Mouse (Mus musculus) forebrain, embryonic 12.5 days (tissue): ENCODE data around the gene Insl6. TPM values are rescaled to one million over a fixed set of nuclear protein-coding genes. Genes with fewer than 3 reads are reported as not detected.

Experiments
- ATAC-seq: fragments of 200-750 bp; cut with Nextera tagmentation; 2 replicates; pipeline ENCODE4 v1.8.0; 2017; ENCODE audit warnings: moderate TSS enrichment; ENCODE audit not compliant: low FRiP score
- H3K27ac ChIP-seq: fragments of 300-500 bp; sonication (generic); 2 replicates; pipeline ENCODE4 v1.5.1; 2016; ENCODE audit warnings: mild to moderate bottlenecking
- H3K27me3 ChIP-seq: fragments of 300-500 bp; sonication (generic); 2 replicates; pipeline ENCODE4 v1.6.1; 2016; ENCODE audit warnings: mild to moderate bottlenecking
- H3K36me3 ChIP-seq: fragments of 300-500 bp; sonication (generic); replicated peaks from 2 replicates; pipeline ENCODE4 v1.6.1; 2016; ENCODE audit warnings: mild to moderate bottlenecking
- H3K4me1 ChIP-seq: fragments of 300-500 bp; sonication (generic); 2 replicates; pipeline ENCODE4 v1.6.1; 2016
- H3K4me2 ChIP-seq: fragments of 300-500 bp; sonication (generic); 2 replicates; pipeline ENCODE4 v1.6.1; 2016; ENCODE audit warnings: mild to moderate bottlenecking, moderate library complexity
- H3K4me3 ChIP-seq: fragments of 300-500 bp; sonication (generic); replicated peaks from 2 replicates; pipeline ENCODE4 v1.5.1; 2016; ENCODE audit warnings: mild to moderate bottlenecking
- H3K9ac ChIP-seq: fragments of 300-500 bp; sonication (generic); 2 replicates; pipeline ENCODE4 v1.6.1; 2016; ENCODE audit warnings: mild to moderate bottlenecking
- H3K9me3 ChIP-seq: fragments of 300-500 bp; sonication (generic); 2 replicates; pipeline ENCODE4 v1.6.1; 2016
- WGBS: fragments of 180-500 bp; shearing (Covaris S2); methylation state at CpG from one replicate; pipeline ENCODE4 v1.1.7; 2016; 5-methylcytosine and 5-hydroxymethylcytosine counted together
- polyA plus RNA-seq: library from polyadenylated mRNA; unstranded; fragments of >200 nt; fragmentation: Nextera tagmentation; extraction: Ambion mirVana; gene quantifications from 2 replicates; pipeline ENCODE4 v1.2.1, GENCODE M21; 2016

The Insl6 gene
- polyA plus RNA-seq = 5.3 TPM in 2 replicates

GRCm38 (mm10) chr19:29325053-29325851 lies at the start of gene Insl6:
Gene Insl6, minus strand, starts transcription at chr19:29325356.
- 0 out of 2 replicates have a peak within 1 kb of the TSS, but pooled peaks have one; percentile 40 for H3K9ac ChIP-seq
- no peaks in the 10 kb centered on the region for H3K9me3 ChIP-seq
- H3K36me3 ChIP-seq = no peaks in the 10 kb centered on the region
- peak within 1 kb of the TSS; percentile 38 for H3K4me3 ChIP-seq
- WGBS = 5% methylated on average over 29 of the region's 31 CpGs
- peak within 1 kb of the TSS; percentile 55 for H3K4me2 ChIP-seq
- ATAC-seq = peak; percentile 95
- 0 out of 2 replicates have a peak, but pooled peaks cover 5% of the 10 kb centered on the region for H3K4me1 ChIP-seq
- H3K27me3 ChIP-seq = peaks cover 8% of the 10 kb centered on the region; the same call in 1 of the 2 replicates
- no peak within 1 kb of the TSS for H3K27ac ChIP-seq

- H3K4me2 ChIP-seq = no peak overlapping the region
- no peak for ATAC-seq
- H3K9me3 ChIP-seq = no peaks in the 10 kb centered on the region
- no peaks in the 10 kb centered on the region for H3K4me1 ChIP-seq
- H3K27me3 ChIP-seq = no peaks in the 10 kb centered on the region
- no peak overlapping the region for H3K27ac ChIP-seq
- H3K9ac ChIP-seq = no peak overlapping the region
- H3K36me3 ChIP-seq = no peaks in the 10 kb centered on the region
- WGBS = 89% methylated on average over 9 of the region's 9 CpGs
- no peak overlapping the region for H3K4me3 ChIP-seq
Observed at GRCm38 (mm10) chr19:29374947-29375346, 49.8 kb upstream of the Insl6 start.

- Histone ChIP-seq H3K4me3 (no peak overlapping the region), H3K9ac (no peak overlapping the region), H3K4me1 (no peaks in the 10 kb centered on the region), H3K9me3 (no peaks in the 10 kb centered on the region), H3K4me2 (peak overlapping the region; percentile 23), H3K27me3 (no peaks in the 10 kb centered on the region), H3K27ac (no peak overlapping the region), H3K36me3 (no peaks in the 10 kb centered on the region)
- WGBS = 49% methylated on average over 11 of the region's 11 CpGs
- ATAC-seq = no peak
Observed at GRCm38 (mm10) chr19:29373438-29373837, 48.3 kb upstream of the Insl6 start.

- H3K4me1 ChIP-seq = peaks cover under 1% of the 10 kb centered on the region; the same call in 1 of the 2 replicates
- no peak overlapping the region for H3K4me2 ChIP-seq
- 90% methylated on average over 3 of the region's 3 CpGs for WGBS
- no peak overlapping the region for H3K9ac ChIP-seq
- no peaks in the 10 kb centered on the region for H3K27me3 ChIP-seq
- no peak for ATAC-seq
- no peaks in the 10 kb centered on the region for H3K36me3 ChIP-seq
- H3K4me3 ChIP-seq = no peak overlapping the region
- no peaks in the 10 kb centered on the region for H3K9me3 ChIP-seq
- no peak overlapping the region for H3K27ac ChIP-seq
Observed at GRCm38 (mm10) chr19:29372621-29373020, 47.5 kb upstream of the Insl6 start.

- Histone ChIP-seq H3K4me2 (no peak overlapping the region), H3K36me3 (no peaks in the 10 kb centered on the region), H3K4me1 (peaks cover 5% of the 10 kb centered on the region; the same call in 1 of the 2 replicates), H3K9me3 (no peaks in the 10 kb centered on the region), H3K27ac (no peak overlapping the region), H3K9ac (no peak overlapping the region), H3K4me3 (no peak overlapping the region), H3K27me3 (no peaks in the 10 kb centered on the region)
- 79% methylated on average over 4 of the region's 4 CpGs for WGBS
- ATAC-seq = no peak
Observed at GRCm38 (mm10) chr19:29372138-29372537, 47.0 kb upstream of the Insl6 start.

GRCm38 (mm10) chr19:29371284-29372081 lies 46.3 kb upstream of the Insl6 start:
- H3K4me2 ChIP-seq = no peak overlapping the region
- H3K27me3 ChIP-seq = no peaks in the 10 kb centered on the region
- H3K4me1 ChIP-seq = peaks cover 10% of the 10 kb centered on the region; the same call in 1 of the 2 replicates
- no peaks in the 10 kb centered on the region for H3K9me3 ChIP-seq
- H3K4me3 ChIP-seq = no peak overlapping the region
- H3K27ac ChIP-seq = no peak overlapping the region
- no peaks in the 10 kb centered on the region for H3K36me3 ChIP-seq
- ATAC-seq = no peak
- 86% methylated on average over 18 of the region's 18 CpGs for WGBS
- H3K9ac ChIP-seq = no peak overlapping the region

GRCm38 (mm10) chr19:29370545-29371283 lies 45.6 kb upstream of the Insl6 start:
- H3K36me3 ChIP-seq = no peaks in the 10 kb centered on the region
- peaks cover 10% of the 10 kb centered on the region; the same call in 1 of the 2 replicates for H3K4me1 ChIP-seq
- no peak for ATAC-seq
- 93% methylated on average over 7 of the region's 7 CpGs for WGBS
- no peak overlapping the region for H3K4me3 ChIP-seq
- no peak overlapping the region for H3K9ac ChIP-seq
- no peaks in the 10 kb centered on the region for H3K9me3 ChIP-seq
- no peak overlapping the region for H3K27ac ChIP-seq
- no peaks in the 10 kb centered on the region for H3K27me3 ChIP-seq
- no peak overlapping the region for H3K4me2 ChIP-seq

- Histone ChIP-seq H3K27me3 (no peaks in the 10 kb centered on the region), H3K36me3 (no peaks in the 10 kb centered on the region), H3K4me2 (no peak overlapping the region), H3K27ac (no peak overlapping the region), H3K4me1 (peaks cover 13% of the 10 kb centered on the region; the same call in 1 of the 2 replicates), H3K9ac (no peak overlapping the region), H3K9me3 (no peaks in the 10 kb centered on the region), H3K4me3 (no peak overlapping the region)
- 78% methylated on average over 12 of the region's 12 CpGs for WGBS
- ATAC-seq = no peak
Observed at GRCm38 (mm10) chr19:29370112-29370511, 45.0 kb upstream of the Insl6 start.

GRCm38 (mm10) chr19:29368671-29369309 lies 43.6 kb upstream of the Insl6 start:
- 81% methylated on average over 3 of the region's 3 CpGs for WGBS

GRCm38 (mm10) chr19:29368041-29368440 lies 42.9 kb upstream of the Insl6 start:
- H3K9ac ChIP-seq = no peak overlapping the region
- no peaks in the 10 kb centered on the region for H3K36me3 ChIP-seq
- no peak overlapping the region for H3K27ac ChIP-seq
- WGBS = 94% methylated on average over 2 of the region's 2 CpGs
- no peak for ATAC-seq
- H3K4me2 ChIP-seq = no peak overlapping the region
- H3K4me3 ChIP-seq = no peak overlapping the region
- peaks cover 13% of the 10 kb centered on the region; the same call in 1 of the 2 replicates for H3K4me1 ChIP-seq
- H3K9me3 ChIP-seq = no peaks in the 10 kb centered on the region
- H3K27me3 ChIP-seq = no peaks in the 10 kb centered on the region

More at GRCm38 (mm10) chr19:29368671-29369309, 43.6 kb upstream of the Insl6 start:
- Histone ChIP-seq H3K4me2 (no peak overlapping the region), H3K36me3 (no peaks in the 10 kb centered on the region), H3K4me1 (peaks cover 13% of the 10 kb centered on the region; the same call in 1 of the 2 replicates), H3K27ac (no peak overlapping the region), H3K9ac (no peak overlapping the region), H3K27me3 (no peaks in the 10 kb centered on the region), H3K4me3 (no peak overlapping the region), H3K9me3 (no peaks in the 10 kb centered on the region)
- ATAC-seq = no peak

- Histone ChIP-seq H3K9ac (peak within 1 kb of the TSS; percentile 50), H3K27me3 (no peaks in the 10 kb centered on the region), H3K36me3 (no peaks in the 10 kb centered on the region), H3K9me3 (no peaks in the 10 kb centered on the region), H3K27ac (no peak within 1 kb of the TSS), H3K4me3 (peak within 1 kb of the TSS; percentile 44), H3K4me2 (peak within 1 kb of the TSS; percentile 68), H3K4me1 (peaks cover 18% of the 10 kb centered on the region; the same call in 1 of the 2 replicates)
- 4% methylated on average over 26 of the region's 26 CpGs for WGBS
- ATAC-seq = peak; percentile 69; the same call in 1 of the 2 replicates
Observed at GRCm38 (mm10) chr19:29366969-29367622, 41.9 kb upstream of the Insl6 start, which contains the start of the genes Plgrkt and Cd274. Gene Plgrkt, minus strand, starts transcription at chr19:29367390. Gene Cd274, plus strand, starts transcription at chr19:29367455.
